Mouse (Mus musculus) G1E (cell line): ENCODE results near the gene Brms1.

Experiments used
- CTCF ChIP-seq: IDR thresholded peaks from 2 replicates; pipeline ENCODE4 v1.5.1; 2012; ENCODE audit warnings: low read depth, low read length, inconsistent platforms, mixed read lengths
- GATA1 ChIP-seq: IDR thresholded peaks from 2 replicates; pipeline ENCODE4 v1.6.1; 2012; ENCODE audit warnings: borderline replicate concordance, low read length, inconsistent platforms, mixed read lengths
- TAL1 ChIP-seq: conservative IDR thresholded peaks from 2 replicates; pipeline ENCODE4 v1.6.1; 2012; ENCODE audit warnings: low read depth, low read length, inconsistent platforms, mixed read lengths

DNA sequence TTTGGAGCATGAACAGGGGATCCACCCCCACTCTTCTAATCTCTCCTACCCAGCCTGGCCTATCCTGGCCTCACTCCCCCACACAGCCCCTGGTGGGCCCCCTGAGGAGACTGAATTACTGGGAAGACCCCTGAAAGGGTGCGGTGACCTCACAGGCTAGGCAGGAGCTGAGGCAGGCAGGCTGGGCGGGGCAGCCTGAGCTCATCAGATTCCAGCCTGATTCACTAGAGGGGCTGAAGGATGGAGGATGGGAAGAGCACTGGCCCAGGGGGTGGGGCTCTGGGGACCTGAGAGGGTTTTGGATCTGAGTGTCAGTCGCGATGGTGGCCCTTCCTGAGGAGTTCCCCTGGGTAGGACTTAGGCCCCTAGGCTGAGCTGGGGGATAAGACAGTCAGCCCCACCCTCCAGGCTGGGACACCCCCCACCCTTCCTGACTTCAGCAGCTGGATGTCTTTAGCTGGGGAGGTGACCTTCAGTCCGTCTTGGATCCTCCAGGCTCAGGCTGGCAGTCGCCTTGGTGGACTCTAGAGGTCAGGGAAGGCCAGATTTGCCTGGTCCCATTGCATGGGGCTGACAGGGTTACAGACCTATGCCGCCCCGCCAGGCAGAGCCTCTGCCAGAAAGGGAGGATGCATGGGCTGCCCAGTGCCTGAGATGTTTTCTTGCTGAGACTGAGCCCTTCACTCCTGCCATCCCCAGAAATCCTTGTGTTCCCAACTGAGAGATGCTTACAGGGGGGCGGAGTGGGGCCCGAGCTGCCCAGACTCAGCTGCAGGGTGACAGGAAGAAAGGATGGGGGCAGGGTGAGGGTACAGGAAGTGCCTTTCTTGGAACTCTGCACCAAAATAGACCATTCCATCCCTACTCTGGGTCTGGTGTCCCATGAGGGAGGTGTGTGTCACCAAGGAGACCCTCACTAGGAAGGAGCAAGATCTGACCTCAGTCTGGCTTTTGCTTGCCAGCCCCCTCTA, 17.9 kb downstream of the Brms1 start:
- TF ChIP-seq CTCF (no peak), TAL1 (no peak), GATA1 (no peak)
